Mouse (Mus musculus): Measurements from ENCODE around the gene 2210407C18Rik. TPM values are rescaled to one million over a fixed set of nuclear protein-coding genes. Genes with fewer than 3 reads are reported as not detected.

Gene 2210407C18Rik
- total and polyA plus RNA-seq, 3 experiments: not detected

DNA sequence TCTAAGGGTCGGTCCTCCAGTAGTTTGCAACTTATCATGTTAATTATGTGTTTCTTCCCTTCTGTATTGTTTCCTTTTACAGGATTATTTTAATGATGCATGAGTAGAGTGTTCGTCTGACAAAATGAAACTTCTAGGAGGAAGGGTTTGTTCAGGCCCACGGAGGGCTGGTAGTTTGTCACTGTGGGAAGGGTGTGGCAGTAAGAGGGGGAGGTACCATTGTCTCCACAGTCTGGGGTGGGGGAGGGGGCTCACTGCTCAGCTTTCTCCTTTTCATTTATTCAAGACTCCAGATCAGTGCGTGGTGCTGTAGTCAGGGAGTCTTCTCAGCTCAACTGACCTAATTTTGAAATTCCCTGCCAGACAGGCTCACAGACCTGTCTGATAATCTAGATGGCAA lies 10.3 kb upstream of the 2210407C18Rik start:
- Histone ChIP-seq H3K27me3 (ENCODE audit: control insufficient read depth in 1 of 2, insufficient read depth in 2 of 2, low read length in 2 of 2) (peaks cover 17 to 38% of the 10 kb centered on the region in 2 experiments), H3K4me3 (ENCODE audit: control insufficient read depth in 1 of 2, insufficient read depth in 1 of 2, low read depth in 2 of 2, low read length in 2 of 2) (no peak overlapping the region), H3K36me3 (ENCODE audit: control insufficient read depth in 1 of 2, insufficient read depth in 2 of 2, low read length in 2 of 2) (no peaks in the 10 kb centered on the region), H3K9ac (ENCODE audit: control insufficient read depth, low read depth, low read length, poor library complexity, severe bottlenecking) (no peak overlapping the region), H3K4me1 (ENCODE audit: control insufficient read depth in 1 of 2, insufficient read depth in 2 of 2, low read length in 2 of 2) (no peaks in the 10 kb centered on the region), H3K9me3 (replicated peaks; ENCODE audit: insufficient read depth, low read length) (no peaks in the 10 kb centered on the region), H3K27ac (ENCODE audit: control insufficient read depth, low read depth, low read length) (no peak overlapping the region), H3K79me2 (ENCODE audit: control insufficient read depth, insufficient read depth, low read length, poor library complexity) (no peaks in the 10 kb centered on the region)
- TF ChIP-seq TBP (IDR thresholded peaks at IDR 0.05; ENCODE audit: low read depth, low read length) (no peak), MYC (IDR thresholded peaks at IDR 0.05; ENCODE audit: low read depth, low read length) (no peak), MAFK (IDR thresholded peaks at IDR 0.05; ENCODE audit: borderline replicate concordance, low read depth, low read length) (no peak), GATA1 (IDR thresholded peaks at IDR 0.05; ENCODE audit: low read depth, low read length) (no peak), NELFE (IDR thresholded peaks at IDR 0.05; ENCODE audit: low read depth, low read length) (no peak), MYB (IDR thresholded peaks at IDR 0.05; ENCODE audit: low read depth, low read length) (no peak), SMC3 (IDR thresholded peaks at IDR 0.05; ENCODE audit: low read depth, low read length) (no peak), E2F4 (IDR thresholded peaks at IDR 0.05; ENCODE audit: borderline replicate concordance, low read depth, low read length) (no peak), ETS1 (IDR thresholded peaks at IDR 0.05; ENCODE audit: low read depth, low read length) (no peak)
- DNase-seq (ENCODE audit: low read depth, low spot score): no peak

DNA sequence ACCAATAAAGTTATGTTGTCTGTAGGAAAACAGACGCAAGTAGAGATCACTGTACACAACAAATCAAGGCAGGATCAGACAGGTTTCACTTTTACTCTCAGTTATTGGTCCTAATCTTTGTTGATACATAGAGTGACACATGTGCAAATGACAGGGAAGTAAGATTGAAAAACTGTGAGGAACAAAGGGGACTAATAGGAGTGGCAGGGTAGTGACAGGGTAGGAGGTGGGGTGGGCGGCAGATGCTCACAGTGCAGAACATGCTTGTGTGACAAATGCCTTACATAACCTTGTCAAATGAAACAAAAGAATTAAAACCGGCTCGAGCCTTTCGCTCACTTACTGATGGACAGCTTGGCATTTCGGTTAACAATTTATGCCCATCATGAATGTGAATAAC lies 2.9 kb upstream of the 2210407C18Rik start:
- H3K27me3 ChIP-seq (ENCODE audit: control insufficient read depth in 1 of 2, insufficient read depth in 2 of 2, low read length in 2 of 2): peaks cover 11 to 39% of the 10 kb centered on the region in 2 experiments
- no peak overlapping the region for H3K27ac ChIP-seq (ENCODE audit: control insufficient read depth, low read depth, low read length)
- H3K4me3 ChIP-seq (ENCODE audit: control insufficient read depth in 1 of 2, insufficient read depth in 1 of 2, low read depth in 2 of 2, low read length in 2 of 2): no peak overlapping the region
- H3K79me2 ChIP-seq (ENCODE audit: control insufficient read depth, insufficient read depth, low read length, poor library complexity): no peaks in the 10 kb centered on the region
- no peaks in the 10 kb centered on the region for H3K36me3 ChIP-seq (ENCODE audit: control insufficient read depth in 1 of 2, insufficient read depth in 2 of 2, low read length in 2 of 2)
- no peak for DNase-seq (ENCODE audit: low read depth, low spot score)
- no peaks in the 10 kb centered on the region for H3K9me3 ChIP-seq (replicated peaks; ENCODE audit: insufficient read depth, low read length)
- TF ChIP-seq ZNF384 (IDR thresholded peaks at IDR 0.05; ENCODE audit: low read depth, low read length): no peak
- no peak for TF ChIP-seq GABPA (IDR thresholded peaks at IDR 0.05; ENCODE audit: low read depth, low read length)
- TF ChIP-seq E2F4 (IDR thresholded peaks at IDR 0.05; ENCODE audit: borderline replicate concordance, low read depth, low read length): no peak
- TF ChIP-seq NELFE (IDR thresholded peaks at IDR 0.05; ENCODE audit: low read depth, low read length): no peak
- TF ChIP-seq USF1 (IDR thresholded peaks at IDR 0.05; ENCODE audit: low read depth, low read length): no peak
- TF ChIP-seq POLR2A (IDR thresholded peaks at IDR 0.05; ENCODE audit: control insufficient read depth in 1 of 2, insufficient read depth in 1 of 2, low read depth in 1 of 2, low read length in 2 of 2, poor library complexity in 1 of 2): no peak
- no peak for TF ChIP-seq NRF1 (IDR thresholded peaks at IDR 0.05; ENCODE audit: insufficient read depth, low read depth, low read length, poor library complexity, severe bottlenecking)
- TF ChIP-seq ZMIZ1 (IDR thresholded peaks at IDR 0.05; ENCODE audit: low read depth, low read length): no peak
- TF ChIP-seq MYC (IDR thresholded peaks at IDR 0.05; ENCODE audit: low read depth, low read length): no peak
- TF ChIP-seq KAT2A (conservative IDR thresholded peaks at IDR 0.05; ENCODE audit: low read depth, low read length): no peak
- no peak for TF ChIP-seq MAX (IDR thresholded peaks at IDR 0.05; ENCODE audit: low read length)
- no peak for TF ChIP-seq MAFK (IDR thresholded peaks at IDR 0.05; ENCODE audit: borderline replicate concordance, low read depth, low read length)
- TF ChIP-seq CTCF (IDR thresholded peaks at IDR 0.05 in 2 of 3, conservative IDR thresholded peaks at IDR 0.05 in 1 of 3; ENCODE audit: control insufficient read depth in 1 of 3, insufficient read depth in 1 of 3, low read depth in 2 of 3, low read length in 3 of 3, poor library complexity in 1 of 3, severe bottlenecking in 1 of 3): no peak
- no peaks in the 10 kb centered on the region for H3K4me1 ChIP-seq (ENCODE audit: control insufficient read depth in 1 of 2, insufficient read depth in 2 of 2, low read length in 2 of 2)
- H3K9ac ChIP-seq (ENCODE audit: control insufficient read depth, low read depth, low read length, poor library complexity, severe bottlenecking): no peak overlapping the region

Data from MEL (cell line).